Mouse (Mus musculus) left cerebral cortex, adult 8-10 months (tissue): ENCODE results near the gene Aqp6. TPM values are rescaled to one million over a fixed set of nuclear protein-coding genes. Genes with fewer than 3 reads are reported as not detected.

Source experiments
- DNase-seq, 2 experiments: peaks; one replicate each; pipeline ENCODE4 v3.0.0; 2022; ENCODE audit warnings: low spot score in 2 of 2
- total RNA-seq, 4 experiments: library from RNA; stranded (reverse); gene quantifications; 2 replicates each; pipeline ENCODE4 v1.2.4; 2022

Gene Aqp6
- total RNA-seq, 4 experiments from 2014 or later: 0.42 to 1.1 (median 0.77) TPM

- DNase-seq: peak in 1 of 2 experiments; percentile 46
Measured at GRCm38 (mm10) chr15:99644776-99645175, 43.6 kb downstream of the Aqp6 start.

GRCm38 (mm10) chr15:99648326-99648725 lies 47.1 kb downstream of the Aqp6 start:
- no peak for DNase-seq

- DNase-seq: no peak
Measured at GRCm38 (mm10) chr15:99649067-99649761, 48.0 kb downstream of the Aqp6 start.

- no peak for DNase-seq
Measured at GRCm38 (mm10) chr15:99650304-99650703, 49.1 kb downstream of the Aqp6 start.

GRCm38 (mm10) chr15:99651163-99651872 lies 50.1 kb downstream of the Aqp6 start, which contains the start of gene Racgap1:
TSS of gene Racgap1 (minus strand) at chr15:99651656.
- peak; percentile 94 for DNase-seq

GRCm38 (mm10) chr15:99651984-99652872 lies 51.0 kb downstream of the Aqp6 start:
- DNase-seq: no peak

GRCm38 (mm10) chr15:99653291-99653690 lies 52.1 kb downstream of the Aqp6 start:
- DNase-seq: no peak

GRCm38 (mm10) chr15:99653876-99654275 lies 52.7 kb downstream of the Aqp6 start:
- no peak for DNase-seq

Other genes with a start within 250 kb of the Aqp6 start
- gene Fmnl3, start 230.9 kb upstream of the Aqp6 start, total RNA-seq: 10 to 100 TPM; 10.7 to 14.2 (median 12.7) TPM
- 100 to 1,000 TPM; 336 to 365 (median 345) TPM for gene Tmbim6, start 208.5 kb upstream of the Aqp6 start, total RNA-seq
- 10 to 100 TPM; 19.1 to 22.9 (median 19.5) TPM for gene Nckap5l, start 143.7 kb upstream of the Aqp6 start, total RNA-seq
- gene Bcdin3d, start 126.7 kb upstream of the Aqp6 start, total RNA-seq: 1 to 10 TPM; 4.5 to 6.2 (median 6.2) TPM
- 100 to 1,000 TPM; 421 to 457 (median 452) TPM for gene Faim2, start 73.2 kb upstream of the Aqp6 start, total RNA-seq
- gene Aqp2, start 22.3 kb upstream of the Aqp6 start, total RNA-seq: under 1 TPM in 1 of 4 experiments, not detected in 3; 0.39 TPM
- gene Aqp5, start 10.6 kb upstream of the Aqp6 start, total RNA-seq: under 1 TPM in 3 of 4 experiments, not detected in 1; 0.35 to 0.51 (median 0.46) TPM
- 10 to 100 TPM in 2 of 4 experiments, 1 to 10 TPM in 2; 9.3 to 11.5 (median 10.2) TPM for gene Racgap1, start 50.3 kb downstream of the Aqp6 start, total RNA-seq
- 10 to 100 TPM; 68.4 to 78.4 (median 74.8) TPM for gene Asic1, start 69.0 kb downstream of the Aqp6 start, total RNA-seq
- gene Smarcd1, start 100.7 kb downstream of the Aqp6 start, total RNA-seq: 100 to 1,000 TPM; 152 to 159 (median 156) TPM
- 1 to 10 TPM; 3.4 to 9.2 (median 4.9) TPM for gene Gm17349, start 104.1 kb downstream of the Aqp6 start, total RNA-seq
- 10 to 100 TPM; 72.7 to 86.4 (median 80.4) TPM for gene Gpd1, start 116.1 kb downstream of the Aqp6 start, total RNA-seq
- gene Cox14, start 124.2 kb downstream of the Aqp6 start, total RNA-seq: 100 to 1,000 TPM; 113 to 131 (median 118) TPM
- 10 to 100 TPM; 31.1 to 37.2 (median 33.9) TPM for gene Cers5, start 171.5 kb downstream of the Aqp6 start, total RNA-seq